7 mouse cellular contexts compared by ENCODE assay signal in the genomic region with DNA sequence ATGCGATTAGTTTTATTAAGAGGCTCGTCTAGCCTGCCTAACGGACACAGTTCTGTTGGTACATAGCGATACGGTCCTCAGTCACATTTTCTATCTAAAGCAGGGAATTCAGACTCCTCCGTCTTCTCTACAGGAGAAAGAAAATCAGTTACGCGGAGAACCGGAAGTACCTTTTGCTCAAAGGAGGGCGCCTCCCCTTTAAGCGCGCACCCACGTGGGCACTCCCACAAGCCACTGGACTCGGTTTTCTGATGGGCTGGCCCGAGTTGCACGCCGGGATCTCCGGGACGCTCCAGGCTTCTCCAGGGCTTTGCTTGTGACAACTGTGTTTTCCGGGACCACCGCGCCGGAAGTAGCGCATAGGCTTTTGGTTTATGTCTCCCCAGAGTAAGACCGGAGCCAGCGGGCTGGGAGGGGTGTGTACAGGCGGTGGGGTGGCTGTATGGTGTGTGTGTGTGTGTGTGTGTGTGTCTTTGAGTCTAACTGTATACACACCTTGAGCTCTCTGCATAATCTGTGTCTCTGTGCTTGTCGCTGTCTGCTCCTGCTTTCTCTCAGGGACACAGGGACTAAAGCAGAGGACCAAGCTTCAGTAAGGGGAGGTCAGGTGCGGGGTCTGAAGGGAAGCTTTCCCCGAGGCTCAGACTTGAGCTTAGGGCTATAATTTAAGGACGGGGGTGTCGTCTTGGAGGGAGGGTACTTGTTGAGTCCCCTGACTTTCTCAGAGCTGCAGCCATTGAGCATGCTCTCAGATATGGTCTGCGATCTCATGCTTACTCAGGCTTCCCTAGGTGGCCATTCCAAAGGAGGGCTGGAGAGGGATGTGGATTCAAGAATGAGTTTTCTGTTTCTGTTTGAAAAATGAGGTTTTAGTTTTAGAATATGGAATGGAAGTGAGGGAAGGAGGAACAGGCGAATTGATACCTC. TPM values are rescaled to one million over a fixed set of nuclear protein-coding genes. Genes with fewer than 3 reads are reported as not detected.
A peak's percentile ranks its signal among the peaks of the same experiment; 100 is the strongest.
DNase-seq lines count a peak whose midpoint lies in the region; ATAC-seq and TF ChIP-seq lines count a peak whose summit lies in the region.

A gene (plus strand): TSS at position 285 of the 927 bp plus-strand sequence.

- H3K9me3 ChIP-seq in embryonic facial prominence, embryonic 12.5 days = no peaks in the 10 kb centered on the region
- H3K9me3 ChIP-seq in limb, embryonic 12.5 days = no peaks in the 10 kb centered on the region
- no peaks in the 10 kb centered on the region for H3K9me3 ChIP-seq in midbrain, embryonic 15.5 days

- TF ChIP-seq POLR2A in kidney, adult 2 months (IDR thresholded peaks at IDR 0.05; ENCODE audit: low read depth, low read length) = no peak
- TF ChIP-seq POLR2A in spleen, adult 2 months (IDR thresholded peaks at IDR 0.05; ENCODE audit: low read depth, low read length) = peak; percentile 0; the same call in 1 of the 2 replicates

- H3K27ac ChIP-seq in embryonic facial prominence, embryonic 12.5 days = peak within 1 kb of the TSS; percentile 76; the same call in 1 of the 2 replicates
- H3K27ac ChIP-seq in kidney, adult 2 months (ENCODE audit: insufficient read depth, low read depth, low read length) = peak within 1 kb of the TSS; percentile 19; the same call in 1 of the 2 replicates
- H3K27ac ChIP-seq in limb, embryonic 12.5 days = peak within 1 kb of the TSS; percentile 82
- H3K27ac ChIP-seq in midbrain, embryonic 15.5 days = peak within 1 kb of the TSS; percentile 91
- peak within 1 kb of the TSS; percentile 47; the same call in 1 of the 2 replicates for H3K27ac ChIP-seq in spleen, adult 2 months (ENCODE audit: insufficient read depth, low read length)

- H3K4me1 ChIP-seq in embryonic facial prominence, embryonic 12.5 days = peaks cover 5% of the 10 kb centered on the region
- H3K4me1 ChIP-seq in kidney, adult 2 months (ENCODE audit: control insufficient read depth, insufficient read depth, low read length) = no peaks in the 10 kb centered on the region
- H3K4me1 ChIP-seq in limb, embryonic 12.5 days (replicated peaks) = peaks cover 5% of the 10 kb centered on the region
- peaks cover 16% of the 10 kb centered on the region for H3K4me1 ChIP-seq in midbrain, embryonic 15.5 days
- no peaks in the 10 kb centered on the region; the same call in none of the 2 replicates for H3K4me1 ChIP-seq in spleen, adult 2 months (ENCODE audit: control insufficient read depth, insufficient read depth, insufficient read length)

- peak within 1 kb of the TSS; percentile 63 for H3K9ac ChIP-seq in embryonic facial prominence, embryonic 12.5 days
- peak within 1 kb of the TSS; percentile 64 for H3K9ac ChIP-seq in limb, embryonic 12.5 days (replicated peaks)
- H3K9ac ChIP-seq in midbrain, embryonic 15.5 days = peak within 1 kb of the TSS; percentile 66

- peak within 1 kb of the TSS; percentile 64 for H3K4me3 ChIP-seq in embryonic facial prominence, embryonic 12.5 days
- H3K4me3 ChIP-seq in kidney, adult 2 months (ENCODE audit: insufficient read depth, low read depth, low read length) = peak within 1 kb of the TSS; percentile 88
- H3K4me3 ChIP-seq in limb, embryonic 12.5 days (replicated peaks) = peak within 1 kb of the TSS; percentile 57
- H3K4me3 ChIP-seq in midbrain, embryonic 15.5 days = peak within 1 kb of the TSS; percentile 56
- peak within 1 kb of the TSS; percentile 83 for H3K4me3 ChIP-seq in spleen, adult 2 months (ENCODE audit: extremely low read depth, insufficient read depth, insufficient read length)

- H3K36me3 ChIP-seq in embryonic facial prominence, embryonic 12.5 days = no peaks in the 10 kb centered on the region
- H3K36me3 ChIP-seq in kidney, adult 2 months (ENCODE audit: control insufficient read depth, insufficient read depth, low read length) = no peaks in the 10 kb centered on the region
- H3K36me3 ChIP-seq in limb, embryonic 12.5 days = 0 out of 2 replicates have a peak, but pooled peaks cover under 1% of the 10 kb centered on the region
- no peaks in the 10 kb centered on the region for H3K36me3 ChIP-seq in midbrain, embryonic 15.5 days (replicated peaks)
- peaks cover 1% of the 10 kb centered on the region; the same call in 1 of the 2 replicates for H3K36me3 ChIP-seq in spleen, adult 2 months (ENCODE audit: control insufficient read depth, insufficient read depth, low read length)

- TF ChIP-seq CTCF in kidney, adult 2 months (conservative IDR thresholded peaks at IDR 0.05; ENCODE audit: insufficient read depth, insufficient read length, low read depth, low read length) = no peak
- TF ChIP-seq CTCF in spleen, adult 2 months (IDR thresholded peaks at IDR 0.05; ENCODE audit: extremely low read depth, insufficient read depth, insufficient read length, insufficient replicate concordance) = no peak

- DNase-seq in adrenal gland, postnatal 25 days = peak; percentile 87
- DNase-seq in heart, adult 18-20 months = peak; percentile 89 to 92
- DNase-seq in kidney, adult 2 months = peak; percentile 95
- DNase-seq in spleen, adult 2 months (ENCODE audit: low read depth in 1 of 2, low spot score in 2 of 2) = peak; percentile 45 to 76

- ATAC-seq in embryonic facial prominence, embryonic 12.5 days (ENCODE audit: insufficient number of reproducible peaks, insufficient read depth, low FRiP score, low TSS enrichment) = peak; percentile 93
- ATAC-seq in limb, embryonic 12.5 days (ENCODE audit: insufficient number of reproducible peaks, insufficient read depth, low FRiP score, low TSS enrichment, low read depth) = peak; percentile 90
- peak; percentile 97 for ATAC-seq in midbrain, embryonic 15.5 days (replicated peaks)

- 4% methylated on average over 34 of the region's 34 CpGs for WGBS in embryonic facial prominence, embryonic 12.5 days
- WGBS in kidney, adult 2 months = 2% methylated on average over 34 of the region's 34 CpGs
- 3% methylated on average over 34 of the region's 34 CpGs for WGBS in limb, embryonic 12.5 days
- 3% methylated on average over 34 of the region's 34 CpGs for WGBS in midbrain, embryonic 15.5 days
- WGBS in spleen, adult 2 months = 5% methylated on average over 34 of the region's 34 CpGs

- H3K27me3 ChIP-seq in embryonic facial prominence, embryonic 12.5 days = no peaks in the 10 kb centered on the region
- no peaks in the 10 kb centered on the region for H3K27me3 ChIP-seq in kidney, adult 2 months (replicated peaks; ENCODE audit: control insufficient read depth, insufficient read depth, low read length)
- H3K27me3 ChIP-seq in limb, embryonic 12.5 days = no peaks in the 10 kb centered on the region
- no peaks in the 10 kb centered on the region for H3K27me3 ChIP-seq in midbrain, embryonic 15.5 days (replicated peaks)
- no peaks in the 10 kb centered on the region for H3K27me3 ChIP-seq in spleen, adult 2 months (ENCODE audit: control insufficient read depth, insufficient read depth, low read length)

- H3K4me2 ChIP-seq in embryonic facial prominence, embryonic 12.5 days (replicated peaks) = peak within 1 kb of the TSS; percentile 49
- H3K4me2 ChIP-seq in limb, embryonic 12.5 days = peak within 1 kb of the TSS; percentile 62
- H3K4me2 ChIP-seq in midbrain, embryonic 15.5 days = peak within 1 kb of the TSS; percentile 69

RNA-seq across cellular contexts. Expression of the gene that starts here (rescaled TPM):
- total RNA-seq in adrenal gland, postnatal 25 days (2021) = 4.2 TPM in 2 replicates
- 9.4 and 10.5 TPM in 2 replicates for polyA plus RNA-seq in embryonic facial prominence, embryonic 12.5 days (2016; fragmentation: Nextera tagmentation; extraction: Ambion mirVana)
- total RNA-seq in heart, adult 18-20 months (2021) = 1 to 10 TPM; 2.5 to 2.7 TPM
- 0.67 and 0.86 TPM in 2 replicates for polyA plus RNA-seq in kidney, adult 2 months (2012; rRNA removed)
- polyA plus RNA-seq in limb, embryonic 12.5 days (2016; fragmentation: Nextera tagmentation; extraction: Ambion mirVana) = 9.7 and 10.7 TPM in 2 replicates
- polyA plus RNA-seq in midbrain, embryonic 15.5 days (2015; fragmentation: Nextera tagmentation; extraction: Ambion mirVana) = 11.5 and 12.0 TPM in 2 replicates
- polyA plus RNA-seq in spleen, adult 2 months (2012; rRNA removed) = 0.25 and 0.39 TPM in 2 replicates

Comparison
In these comparisons a context has a peak if more than half of its experiments do, and no peak if none do; other contexts are left out.
1. Peak in every context shown above with its lines: DNase-seq, ATAC-seq, H3K4me3 ChIP-seq and H3K27ac ChIP-seq.
2. Peak in DNase-seq, H3K4me3 ChIP-seq and H3K27ac ChIP-seq in kidney, adult 2 months; RNA of the gene not detected or under 1 TPM.
3. Peak in DNase-seq, H3K4me3 ChIP-seq and H3K27ac ChIP-seq in spleen, adult 2 months; RNA of the gene not detected or under 1 TPM.
4. H3K27ac ChIP-seq: peak in every context shown above with its lines; median percentile 91 in midbrain, embryonic 15.5 days; 82 in limb, embryonic 12.5 days; 76 in embryonic facial prominence, embryonic 12.5 days; 47 in spleen, adult 2 months; 19 in kidney, adult 2 months.